Comparison of ENCODE assay signal across 8 mouse cellular contexts in genomic region chr7:29134693-29135386, GRCm38 (mm10). TPM values are rescaled to one million over a fixed set of nuclear protein-coding genes. Genes with fewer than 3 reads are reported as not detected.
A peak's percentile ranks its signal among the peaks of the same experiment; 100 is the strongest.
DNase-seq lines count a peak whose midpoint lies in the region; ATAC-seq lines count a peak whose summit lies in the region.

Rasgrp4 (plus strand) TSS chr7:29134851.

- H3K9me3 ChIP-seq in heart, embryonic 12.5 days (replicated peaks), result no peaks in the 10 kb centered on the region
- no peaks in the 10 kb centered on the region for H3K9me3 ChIP-seq in limb, embryonic 10.5 days (replicated peaks)
- no peaks in the 10 kb centered on the region for H3K9me3 ChIP-seq in stomach, embryonic 15.5 days

- H3K4me2 ChIP-seq in heart, embryonic 12.5 days, result peak within 1 kb of the TSS; percentile 67
- H3K4me2 ChIP-seq in stomach, embryonic 15.5 days, result peak within 1 kb of the TSS; percentile 48

- H3K9ac ChIP-seq in heart, embryonic 12.5 days, result peak within 1 kb of the TSS; percentile 46
- no peak within 1 kb of the TSS for H3K9ac ChIP-seq in stomach, embryonic 15.5 days

- H3K4me1 ChIP-seq in heart, embryonic 12.5 days (replicated peaks), result peaks cover 9% of the 10 kb centered on the region; the same call in 1 of the 2 replicates
- H3K4me1 ChIP-seq in limb, embryonic 10.5 days, result peaks cover 24% of the 10 kb centered on the region
- peaks cover 6% of the 10 kb centered on the region; the same call in 1 of the 2 replicates for H3K4me1 ChIP-seq in stomach, embryonic 15.5 days

- H3K27ac ChIP-seq in heart, embryonic 12.5 days (ENCODE audit: poor library complexity, severe bottlenecking), result no peak within 1 kb of the TSS
- H3K27ac ChIP-seq in limb, embryonic 10.5 days, result peak within 1 kb of the TSS; percentile 33; the same call in 1 of the 2 replicates
- H3K27ac ChIP-seq in stomach, embryonic 15.5 days, result no peak within 1 kb of the TSS

- under 1% methylated on average over 18 of the region's 20 CpGs for WGBS in heart, embryonic 12.5 days
- 1% methylated on average over 16 of the region's 20 CpGs for WGBS in limb, embryonic 10.5 days
- 3% methylated on average over 8 of the region's 20 CpGs for WGBS in stomach, embryonic 15.5 days

- H3K4me3 ChIP-seq in heart, embryonic 12.5 days, result peak within 1 kb of the TSS; percentile 37
- H3K4me3 ChIP-seq in limb, embryonic 10.5 days, result peak within 1 kb of the TSS; percentile 49
- peak within 1 kb of the TSS; percentile 23; the same call in 1 of the 2 replicates for H3K4me3 ChIP-seq in stomach, embryonic 15.5 days (replicated peaks)

- H3K36me3 ChIP-seq in heart, embryonic 12.5 days, result no peaks in the 10 kb centered on the region
- no peaks in the 10 kb centered on the region for H3K36me3 ChIP-seq in limb, embryonic 10.5 days
- H3K36me3 ChIP-seq in stomach, embryonic 15.5 days, result no peaks in the 10 kb centered on the region

- DNase-seq in CD4-positive, CD25-positive, alpha-beta regulatory T cell, adult 2 months (ENCODE audit: low read depth, low spot score), result peak; percentile 90
- DNase-seq in ZHBTc4 (ENCODE audit: low read depth, low spot score), result peak; percentile 41
- peak; percentile 43 for DNase-seq in limb, embryonic 10.5 days (ENCODE audit: low spot score)
- peak; percentile 53 for DNase-seq in mesoderm, embryonic 11.5 days (ENCODE audit: low read depth, low spot score)
- DNase-seq in left cerebral cortex, adult 11 months (ENCODE audit: low spot score), result no peak
- DNase-seq in right cerebral cortex, adult 18-20 months, result no peak

- ATAC-seq in heart, embryonic 12.5 days (ENCODE audit: insufficient number of reproducible peaks, low FRiP score), result no peak
- ATAC-seq in stomach, embryonic 15.5 days (ENCODE audit: insufficient read depth, low FRiP score, low read depth), result peak; percentile 53; the same call in 1 of the 2 replicates

- peaks cover 27% of the 10 kb centered on the region for H3K27me3 ChIP-seq in heart, embryonic 12.5 days (replicated peaks)
- peaks cover 26% of the 10 kb centered on the region for H3K27me3 ChIP-seq in limb, embryonic 10.5 days (ENCODE audit: low read depth, poor library complexity, severe bottlenecking)
- H3K27me3 ChIP-seq in stomach, embryonic 15.5 days (replicated peaks), result no peaks in the 10 kb centered on the region

RNA-seq across cellular contexts. Expression of gene Rasgrp4, which starts in this region (rescaled TPM):
- 0.71 and 0.95 TPM in 2 replicates for polyA plus RNA-seq in heart, embryonic 12.5 days (2016; fragmentation: Nextera tagmentation; extraction: Ambion mirVana)
- polyA plus RNA-seq in limb, embryonic 10.5 days (2016; fragmentation: Nextera tagmentation; extraction: Ambion mirVana), result 0.60 and 0.70 TPM in 2 replicates
- polyA plus RNA-seq in stomach, embryonic 15.5 days (2015; fragmentation: Nextera tagmentation; extraction: Ambion mirVana), result 0.75 and 0.76 TPM in 2 replicates

Comparison
In these comparisons a context has a peak if more than half of its experiments do, and no peak if none do; other contexts are left out.
1. Peak in DNase-seq, H3K4me3 ChIP-seq and H3K27ac ChIP-seq in limb, embryonic 10.5 days; RNA of the gene not detected or under 1 TPM.
2. Peak in ATAC-seq, H3K4me3 ChIP-seq and H3K4me2 ChIP-seq in stomach, embryonic 15.5 days; RNA of the gene not detected or under 1 TPM.
3. DNase-seq: peak in CD4-positive, CD25-positive, alpha-beta regulatory T cell, adult 2 months (single experiment), ZHBTc4 (single experiment) and mesoderm, embryonic 11.5 days (single experiment); none in left cerebral cortex, adult 11 months (single experiment) and right cerebral cortex, adult 18-20 months (single experiment).
4. Peak in every context shown above with its lines, with median percentiles within 50 percentile points of each other: H3K4me3 ChIP-seq.